Comparison of ENCODE assay signal across 8 mouse cellular contexts in genomic region chr6:28262198-28262621, GRCm38 (mm10).
DNase-seq lines count a peak whose midpoint lies in the region; ATAC-seq and TF ChIP-seq lines count a peak whose summit lies in the region.

No protein-coding gene starts in this region.

- H3K4me1 ChIP-seq in heart, embryonic 12.5 days (replicated peaks), result peaks cover 4% of the 10 kb centered on the region; the same call in 1 of the 2 replicates
- peaks cover 11% of the 10 kb centered on the region; the same call in 1 of the 2 replicates for H3K4me1 ChIP-seq in forebrain, postnatal 0 days (ENCODE audit: insufficient read depth)
- H3K4me1 ChIP-seq in liver, embryonic 14.5 days (replicated peaks; ENCODE audit: control insufficient read depth in 2 of 2, insufficient read depth in 2 of 2, low read length in 1 of 2), result peaks cover 3 to 17% of the 10 kb centered on the region in 2 experiments; a peak in 2 of 4 replicates
- H3K4me1 ChIP-seq in stomach, embryonic 16.5 days (ENCODE audit: control insufficient read depth, insufficient read depth, low read length), result peaks cover 9% of the 10 kb centered on the region

- H3K4me3 ChIP-seq in heart, embryonic 12.5 days, result peak overlapping the region; percentile 94
- peak overlapping the region; percentile 82 for H3K4me3 ChIP-seq in forebrain, postnatal 0 days (ENCODE audit: low read depth, low read length)
- H3K4me3 ChIP-seq in liver, embryonic 14.5 days (ENCODE audit: insufficient read depth in 1 of 2, low read depth in 2 of 2, low read length in 2 of 2), result peak overlapping the region; percentile 81 to 88
- peak overlapping the region; percentile 90 for H3K4me3 ChIP-seq in stomach, embryonic 16.5 days (replicated peaks; ENCODE audit: low read length)

- peak overlapping the region; percentile 90 for H3K27ac ChIP-seq in heart, embryonic 12.5 days (ENCODE audit: poor library complexity, severe bottlenecking)
- H3K27ac ChIP-seq in forebrain, postnatal 0 days (ENCODE audit: low read depth, low read length), result peak overlapping the region; percentile 83
- H3K27ac ChIP-seq in liver, embryonic 14.5 days, result peak overlapping the region; percentile 27
- H3K27ac ChIP-seq in stomach, embryonic 16.5 days (ENCODE audit: low read length), result peak overlapping the region; percentile 90

- no peaks in the 10 kb centered on the region for H3K9me3 ChIP-seq in heart, embryonic 12.5 days (replicated peaks)
- H3K9me3 ChIP-seq in forebrain, postnatal 0 days (ENCODE audit: low read length), result no peaks in the 10 kb centered on the region
- no peaks in the 10 kb centered on the region for H3K9me3 ChIP-seq in liver, embryonic 14.5 days (ENCODE audit: control insufficient read depth, low read length)
- H3K9me3 ChIP-seq in stomach, embryonic 16.5 days (replicated peaks; ENCODE audit: control insufficient read depth, low read length), result no peaks in the 10 kb centered on the region

- H3K27me3 ChIP-seq in heart, embryonic 12.5 days (replicated peaks), result no peaks in the 10 kb centered on the region
- no peaks in the 10 kb centered on the region for H3K27me3 ChIP-seq in forebrain, postnatal 0 days (ENCODE audit: insufficient read depth, low read length)
- no peaks in the 10 kb centered on the region for H3K27me3 ChIP-seq in liver, embryonic 14.5 days (ENCODE audit: control insufficient read depth, insufficient read depth, low read length)
- no peaks in the 10 kb centered on the region for H3K27me3 ChIP-seq in stomach, embryonic 16.5 days (ENCODE audit: control insufficient read depth, insufficient read depth, low read length)

- H3K9ac ChIP-seq in heart, embryonic 12.5 days, result peak overlapping the region; percentile 87
- H3K9ac ChIP-seq in forebrain, postnatal 0 days, result peak overlapping the region; percentile 66
- H3K9ac ChIP-seq in liver, embryonic 14.5 days (replicated peaks), result peak overlapping the region; percentile 83
- peak overlapping the region; percentile 87 for H3K9ac ChIP-seq in stomach, embryonic 16.5 days (ENCODE audit: low read length)

- no peak for DNase-seq in heart, adult 9 months (ENCODE audit: low spot score in 2 of 2)
- peak; percentile 29 for DNase-seq in MEL-GATA-1-ER (ENCODE audit: extremely low read depth, low read depth)
- DNase-seq in forebrain, postnatal 0 days, result no peak
- DNase-seq in liver, embryonic 14.5 days (ENCODE audit: low read depth in 3 of 3, low spot score in 3 of 3), result peak; percentile 6 to 30 (median 10)
- DNase-seq in natural killer cell, adult 2 months (ENCODE audit: low spot score in 2 of 2), result no peak
- no peak for DNase-seq in adrenal gland, postnatal 25 days

- no peak for TF ChIP-seq CTCF in forebrain, postnatal 0 days (IDR thresholded peaks at IDR 0.05; ENCODE audit: low read depth)
- no peak for TF ChIP-seq CTCF in liver, embryonic 14.5 days (IDR thresholded peaks at IDR 0.05; ENCODE audit: low read depth)

- WGBS in heart, embryonic 12.5 days, result under 1% methylated on average over 29 of the region's 29 CpGs
- WGBS in forebrain, postnatal 0 days, result 3% methylated on average over 28 of the region's 29 CpGs
- under 1% methylated on average over 27 of the region's 29 CpGs for WGBS in liver, embryonic 14.5 days (ENCODE audit: insufficient replicate concordance)
- WGBS in stomach, embryonic 16.5 days, result under 1% methylated on average over 29 of the region's 29 CpGs

- peaks cover 6% of the 10 kb centered on the region for H3K36me3 ChIP-seq in heart, embryonic 12.5 days
- H3K36me3 ChIP-seq in forebrain, postnatal 0 days (ENCODE audit: insufficient read depth), result peaks cover 4% of the 10 kb centered on the region; the same call in 1 of the 2 replicates
- H3K36me3 ChIP-seq in liver, embryonic 14.5 days (replicated peaks; ENCODE audit: control insufficient read depth, insufficient read depth, low read depth), result peaks cover 17% of the 10 kb centered on the region
- H3K36me3 ChIP-seq in stomach, embryonic 16.5 days (ENCODE audit: control insufficient read depth, insufficient read depth, low read length), result no peaks in the 10 kb centered on the region

- ATAC-seq in heart, embryonic 12.5 days (ENCODE audit: insufficient number of reproducible peaks, low FRiP score), result no peak; the same call in none of the 2 replicates
- peak; percentile 80 for ATAC-seq in forebrain, postnatal 0 days
- ATAC-seq in liver, embryonic 14.5 days (ENCODE audit: insufficient read depth), result peak; percentile 17
- no peak for ATAC-seq in stomach, embryonic 16.5 days (ENCODE audit: insufficient read depth, low FRiP score)

- no peak for TF ChIP-seq EP300 in liver, embryonic 14.5 days (IDR thresholded peaks at IDR 0.05; ENCODE audit: low read depth)

- peak overlapping the region; percentile 96 for H3K4me2 ChIP-seq in heart, embryonic 12.5 days
- H3K4me2 ChIP-seq in forebrain, postnatal 0 days (ENCODE audit: low read depth), result peak overlapping the region; percentile 94
- peak overlapping the region; percentile 85 for H3K4me2 ChIP-seq in liver, embryonic 14.5 days (ENCODE audit: low read depth)
- peak overlapping the region; percentile 92 for H3K4me2 ChIP-seq in stomach, embryonic 16.5 days (ENCODE audit: low read depth, low read length)

Comparison
In these comparisons a context has a peak if more than half of its experiments do, and no peak if none do; other contexts are left out.
1. ATAC-seq: peak in forebrain, postnatal 0 days (single experiment) and liver, embryonic 14.5 days (single experiment); none in heart, embryonic 12.5 days (single experiment) and stomach, embryonic 16.5 days (single experiment).
2. H3K27ac ChIP-seq: peak in every context shown above with its lines; median percentile 90 in heart, embryonic 12.5 days; 90 in stomach, embryonic 16.5 days; 83 in forebrain, postnatal 0 days; 27 in liver, embryonic 14.5 days.
3. DNase-seq: peak in MEL-GATA-1-ER (single experiment) and liver, embryonic 14.5 days (3 of 3); none in heart, adult 9 months (0 of 2), forebrain, postnatal 0 days (single experiment), natural killer cell, adult 2 months (0 of 2) and adrenal gland, postnatal 25 days (single experiment).
4. Peak in every context shown above with its lines, with median percentiles within 50 percentile points of each other: H3K4me2 ChIP-seq, H3K4me3 ChIP-seq and H3K9ac ChIP-seq.